Mouse (Mus musculus) embryonic facial prominence, embryonic 12.5 days (tissue): ENCODE data around the gene Map6. TPM values are rescaled to one million over a fixed set of nuclear protein-coding genes. Genes with fewer than 3 reads are reported as not detected.
A peak's percentile ranks its signal among the peaks of the same experiment; 100 is the strongest.

Experiments
- ATAC-seq: fragments of 200-750 bp; cut with Nextera tagmentation; 2 replicates; pipeline ENCODE4 v1.8.0; 2017; ENCODE audit not compliant: insufficient number of reproducible peaks, insufficient read depth, low FRiP score, low TSS enrichment
- H3K27ac ChIP-seq: fragments of 300-500 bp; sonication (generic); 2 replicates; pipeline ENCODE4 v1.5.1; 2016; ENCODE audit warnings: mild to moderate bottlenecking
- H3K27me3 ChIP-seq: fragments of 300-500 bp; sonication (generic); 2 replicates; pipeline ENCODE4 v1.6.1; 2016; ENCODE audit warnings: mild to moderate bottlenecking, moderate library complexity
- H3K36me3 ChIP-seq: fragments of 300-500 bp; sonication (generic); 2 replicates; pipeline ENCODE4 v1.6.1; 2016; ENCODE audit warnings: mild to moderate bottlenecking
- H3K4me1 ChIP-seq: fragments of 300-500 bp; sonication (generic); 2 replicates; pipeline ENCODE4 v1.6.1; 2016
- H3K4me2 ChIP-seq: fragments of 300-500 bp; sonication (generic); replicated peaks from 2 replicates; pipeline ENCODE4 v1.6.1; 2016; ENCODE audit warnings: mild to moderate bottlenecking, moderate library complexity
- H3K4me3 ChIP-seq: fragments of 300-500 bp; sonication (generic); 2 replicates; pipeline ENCODE4 v1.5.1; 2016; ENCODE audit warnings: mild to moderate bottlenecking
- H3K9ac ChIP-seq: fragments of 300-500 bp; sonication (generic); 2 replicates; pipeline ENCODE4 v1.6.1; 2016; ENCODE audit warnings: mild to moderate bottlenecking, moderate library complexity
- H3K9me3 ChIP-seq: fragments of 300-500 bp; sonication (generic); 2 replicates; pipeline ENCODE4 v1.6.1; 2016; ENCODE audit warnings: mild to moderate bottlenecking, moderate library complexity
- WGBS: fragments of 180-500 bp; shearing (Covaris S2); methylation state at CpG from one replicate; pipeline ENCODE4 v1.1.7; 2016; 5-methylcytosine and 5-hydroxymethylcytosine counted together
- polyA plus RNA-seq: library from polyadenylated mRNA; unstranded; fragments of >200 nt; fragmentation: Nextera tagmentation; extraction: Ambion mirVana; gene quantifications from 2 replicates; pipeline ENCODE4 v1.2.1, GENCODE M21; 2016

Gene Map6
- polyA plus RNA-seq, 1 experiment from 2014 or later, result 12.6 TPM

DNA sequence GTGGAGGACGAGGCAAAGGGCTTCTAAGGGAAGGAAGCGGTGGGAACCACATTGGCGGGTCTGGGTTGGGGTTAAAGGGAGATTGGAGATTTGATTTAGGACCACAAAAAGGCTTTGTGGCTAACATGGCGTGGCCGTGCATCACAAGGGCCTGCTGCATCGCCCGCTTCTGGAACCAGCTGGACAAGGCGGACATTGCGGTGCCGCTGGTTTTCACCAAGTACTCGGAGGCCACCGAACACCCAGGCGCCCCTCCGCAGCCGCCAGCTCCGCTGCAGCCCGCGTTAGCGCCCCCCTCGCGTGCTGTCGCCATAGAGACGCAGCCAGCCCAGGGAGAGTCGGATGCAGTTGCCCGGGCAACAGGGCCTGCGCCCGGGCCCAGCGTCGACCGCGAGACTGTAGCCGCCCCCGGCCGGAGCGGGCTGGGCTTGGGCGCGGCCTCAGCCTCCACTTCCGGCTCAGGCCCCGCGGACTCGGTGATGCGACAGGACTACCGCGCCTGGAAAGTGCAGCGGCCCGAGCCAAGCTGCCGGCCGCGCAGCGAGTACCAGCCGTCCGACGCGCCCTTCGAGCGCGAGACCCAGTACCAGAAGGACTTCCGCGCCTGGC lies 754 bp downstream of the Map6 start:
- Histone ChIP-seq H3K9me3 (no peaks in the 10 kb centered on the region), H3K4me1 (peaks cover 22% of the 10 kb centered on the region), H3K36me3 (no peaks in the 10 kb centered on the region), H3K4me2 (peak overlapping the region; percentile 82), H3K4me3 (peak overlapping the region; percentile 53), H3K27me3 (peaks cover 67% of the 10 kb centered on the region), H3K27ac (peak overlapping the region; percentile 67), H3K9ac (peak overlapping the region; percentile 41)
- WGBS, result 1% methylated on average over 59 of the region's 59 CpGs
- ATAC-seq, result peak; percentile 84

DNA sequence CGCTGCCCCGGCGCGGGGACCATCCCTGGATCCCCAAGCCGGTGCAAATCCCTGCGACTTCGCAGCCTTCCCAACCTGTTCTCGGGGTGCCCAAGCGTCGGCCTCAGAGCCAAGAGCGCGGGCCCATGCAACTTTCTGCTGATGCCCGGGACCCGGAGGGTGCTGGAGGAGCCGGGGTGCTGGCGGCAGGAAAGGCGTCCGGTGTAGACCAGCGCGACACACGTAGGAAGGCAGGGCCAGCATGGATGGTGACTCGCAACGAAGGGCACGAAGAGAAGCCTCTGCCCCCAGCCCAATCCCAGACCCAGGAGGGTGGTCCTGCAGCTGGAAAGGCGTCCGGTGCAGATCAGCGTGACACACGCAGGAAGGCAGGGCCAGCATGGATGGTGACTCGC lies 1.3 kb downstream of the Map6 start:
- ATAC-seq, result peak; percentile 22; the same call in 1 of the 2 replicates
- WGBS, result under 1% methylated on average over 29 of the region's 29 CpGs

DNA sequence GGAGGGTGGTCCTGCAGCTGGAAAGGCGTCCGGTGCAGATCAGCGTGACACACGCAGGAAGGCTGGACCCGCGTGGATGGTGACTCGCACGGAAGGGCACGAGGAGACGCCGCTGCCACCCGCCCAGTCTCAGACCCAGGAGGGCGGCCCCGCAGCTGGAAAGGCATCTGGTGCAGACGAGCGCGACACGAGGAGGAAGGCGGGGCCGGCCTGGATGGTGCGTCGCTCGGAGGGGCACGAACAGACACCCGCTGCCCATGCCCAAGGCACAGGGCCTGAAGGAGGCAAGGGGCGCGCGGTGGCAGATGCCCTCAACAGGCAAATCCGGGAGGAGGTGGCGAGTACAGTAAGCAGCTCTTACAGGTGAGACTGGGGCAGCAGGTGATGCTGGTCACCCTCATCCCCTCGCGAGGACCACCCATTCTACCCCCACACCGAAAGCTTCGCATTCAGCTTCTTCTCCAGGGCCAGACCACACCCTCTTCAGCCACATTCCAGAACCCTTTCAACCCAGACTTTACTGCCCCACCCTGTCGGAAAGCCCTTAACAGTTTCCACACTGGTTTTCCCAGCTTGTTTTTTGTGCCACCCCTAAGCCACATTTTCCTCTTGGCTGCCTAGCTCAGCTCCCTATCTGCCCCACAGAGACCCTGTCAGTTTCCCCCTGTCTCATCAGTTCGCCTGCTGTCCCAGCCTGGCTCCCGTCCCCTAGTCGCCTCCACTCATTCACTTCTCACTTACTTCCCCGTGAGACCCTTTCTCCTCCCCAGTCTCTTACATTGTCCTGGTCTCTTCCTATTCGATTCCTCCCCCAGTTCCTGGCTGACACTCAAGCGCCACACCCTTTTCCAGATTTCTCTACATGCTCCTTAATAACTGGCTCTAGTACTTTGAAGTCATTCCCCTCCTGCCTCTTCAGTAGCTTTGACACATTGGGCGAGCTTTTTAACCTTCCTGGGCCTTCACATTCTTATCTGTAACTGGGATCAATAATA lies 2.0 kb downstream of the Map6 start:
- Histone ChIP-seq H3K27ac (no peak overlapping the region), H3K36me3 (no peaks in the 10 kb centered on the region), H3K4me3 (peak overlapping the region; percentile 53), H3K9ac (peak overlapping the region; percentile 41; the same call in 1 of the 2 replicates), H3K4me2 (peak overlapping the region; percentile 82), H3K4me1 (peaks cover 22% of the 10 kb centered on the region), H3K27me3 (peaks cover 67% of the 10 kb centered on the region), H3K9me3 (no peaks in the 10 kb centered on the region)
- WGBS, result 7% methylated on average over 42 of the region's 42 CpGs
- no peak for ATAC-seq

More for the DNA sequence above, 1.3 kb downstream of the Map6 start:
- Histone ChIP-seq H3K27me3 (peaks cover 67% of the 10 kb centered on the region), H3K36me3 (no peaks in the 10 kb centered on the region), H3K27ac (peak overlapping the region; percentile 67; the same call in 1 of the 2 replicates), H3K9me3 (no peaks in the 10 kb centered on the region), H3K4me3 (peak overlapping the region; percentile 53), H3K4me1 (peaks cover 22% of the 10 kb centered on the region), H3K4me2 (peak overlapping the region; percentile 82), H3K9ac (peak overlapping the region; percentile 41)

DNA sequence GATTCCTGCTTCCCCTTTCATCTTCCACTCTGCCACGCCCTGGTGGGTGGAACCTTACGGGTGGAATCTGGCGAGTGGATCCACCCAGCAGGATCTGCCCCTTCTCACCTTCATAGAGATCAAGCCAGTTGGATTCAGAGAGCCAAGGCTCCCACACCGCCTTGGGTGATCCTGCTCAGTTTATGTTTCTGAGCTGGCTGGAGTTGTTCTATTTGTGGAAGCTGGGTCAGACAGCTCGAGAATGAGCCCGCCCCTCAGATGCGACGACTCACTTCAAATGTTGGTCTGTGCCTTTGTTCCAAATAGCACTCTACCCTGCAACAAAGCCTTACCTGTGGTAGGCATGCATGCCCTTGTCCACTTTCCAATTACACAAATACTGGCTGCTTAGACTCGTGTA lies 4.4 kb downstream of the Map6 start:
- Histone ChIP-seq H3K4me1 (peaks cover 22% of the 10 kb centered on the region), H3K27me3 (peaks cover 50% of the 10 kb centered on the region), H3K9me3 (no peaks in the 10 kb centered on the region), H3K4me2 (no peak overlapping the region), H3K27ac (no peak overlapping the region), H3K36me3 (no peaks in the 10 kb centered on the region), H3K4me3 (no peak overlapping the region), H3K9ac (no peak overlapping the region)
- WGBS, result 68% methylated on average over 9 of the region's 9 CpGs
- no peak for ATAC-seq

DNA sequence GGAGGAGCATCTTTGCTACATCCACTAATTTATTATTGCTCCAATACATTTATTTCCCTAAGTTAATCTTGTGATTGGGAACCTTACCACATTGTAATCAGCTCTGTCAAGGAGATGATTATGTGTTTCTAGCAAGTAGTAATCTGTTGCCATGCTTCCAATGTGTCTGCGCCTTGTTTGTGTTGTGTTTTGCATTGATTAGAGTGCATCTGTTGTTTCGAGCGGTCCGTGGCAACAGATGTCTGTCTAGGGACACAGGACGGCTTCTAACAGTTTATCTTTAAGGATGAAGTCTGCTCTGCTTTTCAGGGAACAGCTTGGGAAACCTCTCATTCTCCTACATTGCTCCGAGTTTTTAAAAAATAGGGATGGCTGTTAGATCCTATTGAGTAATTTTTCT lies 7.9 kb downstream of the Map6 start:
- no peak overlapping the region for H3K4me2 ChIP-seq
- H3K4me3 ChIP-seq, result no peak overlapping the region
- no peak overlapping the region for H3K27ac ChIP-seq
- H3K9me3 ChIP-seq, result no peaks in the 10 kb centered on the region
- ATAC-seq, result no peak
- peaks cover 15% of the 10 kb centered on the region for H3K27me3 ChIP-seq
- WGBS, result 68% methylated on average over 6 of the region's 6 CpGs
- no peaks in the 10 kb centered on the region for H3K36me3 ChIP-seq
- no peaks in the 10 kb centered on the region for H3K4me1 ChIP-seq
- H3K9ac ChIP-seq, result no peak overlapping the region

DNA sequence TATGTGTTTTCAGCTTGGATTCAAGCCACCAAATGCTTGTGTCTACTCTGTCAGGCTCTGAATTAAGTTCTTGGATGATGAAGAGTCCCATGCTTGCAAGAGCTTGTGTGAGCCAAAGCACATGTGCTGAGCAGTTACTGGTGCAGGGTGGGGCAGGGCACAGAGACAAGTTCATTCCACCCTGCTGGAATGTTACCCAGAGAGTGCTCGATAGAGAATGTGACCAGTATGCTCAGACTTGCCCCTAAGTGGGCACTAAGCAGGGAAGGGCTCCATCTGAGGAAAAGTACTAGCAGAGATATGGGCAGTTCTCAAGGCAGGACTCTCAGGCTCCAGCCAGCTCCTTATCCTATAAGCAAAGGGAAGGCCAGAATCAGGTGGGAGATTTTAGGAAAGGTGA lies 9.4 kb downstream of the Map6 start:
- H3K9ac ChIP-seq, result no peak overlapping the region
- H3K4me3 ChIP-seq, result no peak overlapping the region
- 82% methylated on average over 1 of the region's 1 CpGs for WGBS
- H3K9me3 ChIP-seq, result no peaks in the 10 kb centered on the region
- no peak overlapping the region for H3K4me2 ChIP-seq
- H3K36me3 ChIP-seq, result no peaks in the 10 kb centered on the region
- no peaks in the 10 kb centered on the region for H3K27me3 ChIP-seq
- no peak overlapping the region for H3K27ac ChIP-seq
- no peaks in the 10 kb centered on the region for H3K4me1 ChIP-seq
- ATAC-seq, result no peak

DNA sequence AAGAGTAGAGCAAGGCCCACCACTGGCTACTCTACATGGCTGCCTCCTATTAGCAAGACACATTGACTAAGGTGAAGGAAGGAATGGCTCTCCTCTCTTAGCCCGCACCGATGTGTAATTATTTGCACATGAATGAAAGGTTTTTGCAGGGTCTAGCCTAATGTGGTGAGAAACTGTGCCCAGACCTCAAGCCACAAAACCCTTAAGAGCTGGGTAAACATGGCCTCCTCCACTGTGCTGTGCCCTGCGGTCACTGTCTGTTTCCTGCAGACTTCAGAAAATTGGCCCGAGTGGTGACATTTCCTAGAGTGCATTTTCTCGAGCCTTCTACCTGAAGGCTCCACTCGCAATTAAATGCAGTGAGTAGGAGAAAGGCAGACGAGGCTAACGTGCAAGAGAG lies 11.1 kb downstream of the Map6 start:
- Histone ChIP-seq H3K27ac (no peak overlapping the region), H3K9me3 (no peaks in the 10 kb centered on the region), H3K4me2 (no peak overlapping the region), H3K36me3 (no peaks in the 10 kb centered on the region), H3K4me1 (no peaks in the 10 kb centered on the region), H3K9ac (no peak overlapping the region), H3K27me3 (no peaks in the 10 kb centered on the region), H3K4me3 (no peak overlapping the region)
- 85% methylated on average over 8 of the region's 8 CpGs for WGBS
- no peak for ATAC-seq

DNA sequence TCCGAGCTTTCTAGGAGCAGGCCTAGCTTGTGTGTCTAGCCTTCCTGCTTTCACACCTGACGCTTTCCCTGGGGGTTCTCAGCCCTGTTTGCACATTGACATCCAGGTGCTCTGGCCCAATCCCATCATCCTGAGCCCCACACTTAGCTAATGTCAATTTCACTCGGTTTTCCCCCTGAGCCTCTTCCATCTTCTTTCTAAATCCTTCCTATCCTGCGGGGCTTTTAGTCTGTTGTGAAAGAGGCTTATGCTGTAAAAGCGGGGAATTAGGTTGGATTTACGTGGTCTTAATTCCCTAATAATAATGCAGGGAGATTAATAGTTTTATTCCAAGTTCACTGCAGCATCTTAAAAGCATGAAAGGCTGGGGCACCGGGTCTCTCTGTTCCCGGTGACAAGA lies 12.3 kb downstream of the Map6 start:
- Histone ChIP-seq H3K27ac (no peak overlapping the region), H3K9ac (no peak overlapping the region), H3K27me3 (no peaks in the 10 kb centered on the region), H3K36me3 (no peaks in the 10 kb centered on the region), H3K4me1 (no peaks in the 10 kb centered on the region), H3K4me3 (no peak overlapping the region), H3K9me3 (no peaks in the 10 kb centered on the region), H3K4me2 (no peak overlapping the region)
- 61% methylated on average over 8 of the region's 8 CpGs for WGBS
- no peak for ATAC-seq

DNA sequence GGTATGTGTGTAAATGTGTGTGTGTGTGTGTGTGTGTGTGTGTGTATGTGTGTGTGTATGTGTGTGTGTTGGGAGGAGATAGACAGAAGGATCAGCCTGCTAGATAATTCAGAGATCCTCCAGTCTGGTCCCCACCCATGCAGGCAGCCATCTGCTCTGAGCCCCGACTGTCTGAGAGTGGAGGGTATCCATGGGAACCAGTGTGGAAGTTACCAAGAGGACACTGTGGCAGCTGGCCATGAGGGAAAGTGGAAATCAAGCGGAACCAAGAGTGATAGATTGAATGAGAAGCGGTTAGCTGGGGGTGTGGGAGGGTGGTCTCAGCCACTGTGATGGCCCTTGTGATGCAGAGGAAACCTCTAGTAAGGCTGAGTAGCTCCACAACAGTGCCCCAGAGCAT lies 20.0 kb downstream of the Map6 start:
- H3K9ac ChIP-seq, result no peak overlapping the region
- WGBS, result 62% methylated on average over 3 of the region's 3 CpGs
- no peaks in the 10 kb centered on the region for H3K9me3 ChIP-seq
- ATAC-seq, result no peak
- no peak overlapping the region for H3K27ac ChIP-seq
- no peaks in the 10 kb centered on the region for H3K36me3 ChIP-seq
- H3K4me2 ChIP-seq, result no peak overlapping the region
- no peaks in the 10 kb centered on the region for H3K27me3 ChIP-seq
- peaks cover 21% of the 10 kb centered on the region for H3K4me1 ChIP-seq
- H3K4me3 ChIP-seq, result no peak overlapping the region

DNA sequence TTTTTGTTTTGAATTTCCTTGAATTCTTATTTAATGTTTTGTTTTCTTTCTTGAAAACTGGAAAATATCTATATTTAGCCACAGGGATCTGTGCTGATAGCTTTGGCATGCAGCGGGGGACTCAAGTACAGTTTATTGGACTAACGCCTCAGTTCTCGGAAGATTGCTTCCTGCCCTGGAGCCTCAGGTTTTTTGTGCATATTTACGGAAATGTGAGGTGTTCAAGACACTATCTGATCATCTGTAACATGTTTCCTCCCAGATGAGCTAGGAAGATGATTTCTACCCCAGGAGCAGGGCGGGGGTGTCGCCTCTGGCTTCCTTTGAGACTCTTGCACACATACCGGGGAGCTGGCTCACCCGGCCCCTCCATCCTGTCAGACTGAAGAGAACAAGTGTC lies 22.8 kb downstream of the Map6 start:
- Histone ChIP-seq H3K4me2 (no peak overlapping the region), H3K4me3 (no peak overlapping the region), H3K9me3 (0 out of 2 replicates have a peak, but pooled peaks cover 4% of the 10 kb centered on the region), H3K36me3 (no peaks in the 10 kb centered on the region), H3K27ac (no peak overlapping the region), H3K9ac (no peak overlapping the region), H3K27me3 (no peaks in the 10 kb centered on the region), H3K4me1 (peaks cover 24% of the 10 kb centered on the region)
- no peak for ATAC-seq
- WGBS, result 55% methylated on average over 8 of the region's 8 CpGs

DNA sequence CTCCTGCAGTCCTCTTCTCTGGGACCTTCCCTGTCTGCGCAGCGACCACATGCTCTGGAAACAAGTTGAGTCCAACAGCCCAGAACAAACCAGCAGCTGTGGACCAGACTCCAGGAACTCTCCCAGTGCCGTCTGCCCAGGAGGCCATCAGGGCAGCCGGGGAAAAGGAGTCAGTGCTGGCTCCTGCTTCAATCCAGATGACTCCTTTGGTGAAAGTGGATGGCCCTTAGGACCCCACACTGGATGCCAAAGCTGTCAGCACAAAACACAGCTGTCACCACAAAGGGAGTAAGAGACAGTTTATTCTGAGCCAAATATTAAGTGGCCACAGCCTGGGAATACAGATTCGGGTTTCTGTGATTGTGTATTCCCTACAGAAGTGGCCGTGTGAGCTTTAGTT lies 23.7 kb downstream of the Map6 start:
- ATAC-seq, result no peak
- Histone ChIP-seq H3K27me3 (no peaks in the 10 kb centered on the region), H3K27ac (no peak overlapping the region), H3K9me3 (0 out of 2 replicates have a peak, but pooled peaks cover 4% of the 10 kb centered on the region), H3K4me1 (peaks cover 25% of the 10 kb centered on the region), H3K9ac (no peak overlapping the region), H3K4me2 (no peak overlapping the region), H3K4me3 (no peak overlapping the region), H3K36me3 (no peaks in the 10 kb centered on the region)
- 48% methylated on average over 6 of the region's 6 CpGs for WGBS
